Mouse (Mus musculus) CD4-positive, CD25-positive, alpha-beta regulatory T cell, adult 9 weeks (primary cell): ENCODE results near the gene Olfr63. TPM values are rescaled to one million over a fixed set of nuclear protein-coding genes. Genes with fewer than 3 reads are reported as not detected.

Source experiments
- polyA plus RNA-seq: library from polyadenylated mRNA; unstranded; fragments of 100-300 nt; shearing (Covaris generic); gene quantifications from one replicate; pipeline ENCODE4 v1.2.1, GENCODE M21; 2017

The Olfr63 gene
- not detected for polyA plus RNA-seq

GRCm38 (mm10) chr17:33264376-33264775 is at the start of gene Olfr63:
Gene Olfr63 (plus strand): TSS chr17:33264676.

GRCm38 (mm10) chr17:33221590-33221989 is 42.9 kb upstream of the Olfr63 start, which contains the start of gene Olfr1564:
Gene Olfr1564 (minus strand): TSS chr17:33221690.

GRCm38 (mm10) chr17:33254530-33255318 is 9.8 kb upstream of the Olfr63 start, which contains the start of gene Zfp955a:
Gene Zfp955a (minus strand): TSS chr17:33255145.

GRCm38 (mm10) chr17:33289039-33289875 is 24.8 kb downstream of the Olfr63 start, which contains the start of gene Zfp955b:
Gene Zfp955b (plus strand): TSS chr17:33289544.

Other genes starting within 250 kb of the Olfr63 start
- gene Zfp763, start 231.3 kb upstream of the Olfr63 start, polyA plus RNA-seq = 12.3 TPM
- not detected for gene 4921501E09Rik, start 196.6 kb upstream of the Olfr63 start, polyA plus RNA-seq
- gene Zfp563, start 175.4 kb upstream of the Olfr63 start, polyA plus RNA-seq = 8.9 TPM
- not detected for gene Morc2b, start 125.0 kb upstream of the Olfr63 start, polyA plus RNA-seq
- not detected for gene Olfr55, start 96.2 kb upstream of the Olfr63 start, polyA plus RNA-seq
- not detected for gene Olfr239, start 73.4 kb upstream of the Olfr63 start, polyA plus RNA-seq
- not detected for gene Olfr1564, start 43.0 kb upstream of the Olfr63 start, polyA plus RNA-seq
- 22.1 TPM for gene Zfp955a, start 9.5 kb upstream of the Olfr63 start, polyA plus RNA-seq
- 11.3 TPM for gene Zfp955b, start 24.9 kb downstream of the Olfr63 start, polyA plus RNA-seq
- gene Zfp81, start 94.2 kb downstream of the Olfr63 start, polyA plus RNA-seq = 13.8 TPM
- 9.4 TPM for gene Zfp101, start 130.0 kb downstream of the Olfr63 start, polyA plus RNA-seq
- gene Actl9, start 168.2 kb downstream of the Olfr63 start, polyA plus RNA-seq = not detected